Mouse (Mus musculus): ENCODE data around the gene Cabp7. TPM values are rescaled to one million over a fixed set of nuclear protein-coding genes. Genes with fewer than 3 reads are reported as not detected.

The Cabp7 gene
- 0.28 and 0.43 TPM in 2 replicates for polyA plus RNA-seq (2014; fragmentation: Nextera tagmentation; extraction: Ambion mirVana)

DNA sequence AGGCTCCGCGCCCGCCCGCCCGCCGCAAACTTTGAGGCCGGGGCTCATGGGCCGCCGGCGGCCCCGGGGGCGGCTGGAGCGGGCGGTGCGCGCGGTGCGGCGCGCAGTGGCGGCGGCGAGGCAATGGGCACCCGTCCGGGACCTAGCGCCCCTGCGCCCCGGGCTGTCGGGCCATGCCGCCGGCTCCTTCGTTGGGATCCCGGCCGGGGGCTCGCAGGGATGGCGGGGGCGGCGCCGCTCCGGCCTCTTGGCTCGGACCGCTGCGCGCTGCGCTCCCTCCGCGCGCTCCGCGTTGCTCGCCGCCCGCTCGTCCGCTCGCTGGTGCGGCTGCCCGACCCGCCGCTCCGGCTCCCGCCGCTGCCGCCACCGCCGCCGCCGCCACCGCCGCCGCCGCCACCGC, at the start of gene Cabp7:
Gene Cabp7, minus strand, starts transcription at position 46 of the 400 bp plus-strand sequence.
- no peaks in the 10 kb centered on the region for H3K9me3 ChIP-seq (replicated peaks; ENCODE audit: control insufficient read depth, low read length)
- H3K36me3 ChIP-seq (replicated peaks; ENCODE audit: control insufficient read depth, insufficient read depth, low read depth, low read length), result no peaks in the 10 kb centered on the region
- H3K9ac ChIP-seq (replicated peaks; ENCODE audit: low read length), result peak within 1 kb of the TSS; percentile 34
- H3K27ac ChIP-seq (replicated peaks; ENCODE audit: low read depth, low read length), result no peak within 1 kb of the TSS
- DNase-seq (ENCODE audit: low spot score) (peak; percentile 12), ATAC-seq (replicated peaks; ENCODE audit: insufficient number of reproducible peaks, low FRiP score, low TSS enrichment, low read depth) (no peak)
- WGBS, result under 1% methylated on average over 28 of the region's 73 CpGs
- H3K27me3 ChIP-seq (ENCODE audit: control insufficient read depth, insufficient read depth, low read length), result peaks cover 65% of the 10 kb centered on the region
- peaks cover 11% of the 10 kb centered on the region for H3K4me1 ChIP-seq (ENCODE audit: control insufficient read depth, insufficient read depth, low read length)
- peak within 1 kb of the TSS; percentile 49 for H3K4me3 ChIP-seq (ENCODE audit: low read depth, low read length)
- H3K4me2 ChIP-seq (ENCODE audit: low read depth, low read length), result peak within 1 kb of the TSS; percentile 98

DNA sequence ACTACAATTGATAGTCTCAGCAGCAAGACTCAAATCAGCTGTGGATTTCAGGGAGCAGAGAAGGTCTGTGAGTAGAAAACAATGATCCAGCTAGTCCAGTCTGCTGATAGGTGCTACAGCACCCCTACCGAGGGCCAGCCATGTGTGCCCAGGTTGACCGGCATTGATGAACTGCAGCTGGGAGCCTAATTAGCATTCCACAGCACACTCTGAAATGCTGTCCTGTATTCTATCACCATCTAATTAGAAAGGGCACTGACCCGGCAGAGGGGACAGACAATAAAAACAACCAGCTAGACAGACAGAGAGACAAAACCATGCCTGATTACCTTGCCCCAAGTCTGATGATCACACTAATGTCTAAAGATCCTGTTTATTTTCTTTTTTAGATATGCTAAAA, 46.4 kb upstream of the Cabp7 start:
- ATAC-seq (replicated peaks; ENCODE audit: insufficient number of reproducible peaks, low FRiP score, low TSS enrichment, low read depth) (no peak), DNase-seq (ENCODE audit: low spot score) (no peak)
- no peak overlapping the region for H3K4me3 ChIP-seq (ENCODE audit: low read depth, low read length)
- H3K9me3 ChIP-seq (replicated peaks; ENCODE audit: control insufficient read depth, low read length), result no peaks in the 10 kb centered on the region
- H3K27ac ChIP-seq (replicated peaks; ENCODE audit: low read depth, low read length), result no peak overlapping the region
- no peak overlapping the region for H3K4me2 ChIP-seq (ENCODE audit: low read depth, low read length)
- 14% methylated on average over 3 of the region's 3 CpGs for WGBS
- H3K27me3 ChIP-seq (ENCODE audit: control insufficient read depth, insufficient read depth, low read length), result no peaks in the 10 kb centered on the region
- H3K9ac ChIP-seq (replicated peaks; ENCODE audit: low read length), result no peak overlapping the region
- no peaks in the 10 kb centered on the region for H3K4me1 ChIP-seq (ENCODE audit: control insufficient read depth, insufficient read depth, low read length)
- H3K36me3 ChIP-seq (replicated peaks; ENCODE audit: control insufficient read depth, insufficient read depth, low read depth, low read length), result no peaks in the 10 kb centered on the region; the same call in 1 of the 2 replicates

DNA sequence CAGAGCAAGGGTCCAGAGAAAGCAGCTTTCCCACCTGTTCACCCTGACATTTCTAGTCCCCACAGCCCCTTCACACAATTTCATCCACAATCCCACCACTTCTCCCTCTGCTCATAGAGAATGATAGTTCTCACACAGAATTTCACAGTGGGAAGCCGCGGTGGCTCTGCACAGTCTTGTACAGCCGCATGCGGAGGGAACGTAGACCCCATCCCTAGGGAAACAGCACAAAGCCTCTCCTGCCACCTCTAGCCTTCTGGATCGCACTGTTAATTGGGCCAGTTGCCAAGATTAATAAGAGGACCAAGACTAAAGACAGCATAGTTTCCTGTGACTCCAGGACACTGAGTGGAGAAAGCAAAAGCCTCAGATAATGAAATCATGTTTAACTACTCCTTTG, 45.0 kb upstream of the Cabp7 start:
- Histone ChIP-seq H3K27ac (replicated peaks; ENCODE audit: low read depth, low read length) (no peak overlapping the region), H3K36me3 (replicated peaks; ENCODE audit: control insufficient read depth, insufficient read depth, low read depth, low read length) (no peaks in the 10 kb centered on the region; the same call in none of the 2 replicates), H3K4me2 (ENCODE audit: low read depth, low read length) (no peak overlapping the region), H3K9me3 (replicated peaks; ENCODE audit: control insufficient read depth, low read length) (no peaks in the 10 kb centered on the region), H3K9ac (replicated peaks; ENCODE audit: low read length) (no peak overlapping the region), H3K27me3 (ENCODE audit: control insufficient read depth, insufficient read depth, low read length) (no peaks in the 10 kb centered on the region), H3K4me3 (ENCODE audit: low read depth, low read length) (no peak overlapping the region), H3K4me1 (ENCODE audit: control insufficient read depth, insufficient read depth, low read length) (no peaks in the 10 kb centered on the region)
- ATAC-seq (replicated peaks; ENCODE audit: insufficient number of reproducible peaks, low FRiP score, low TSS enrichment, low read depth) (no peak), DNase-seq (ENCODE audit: low spot score) (no peak)
- WGBS, result 72% methylated on average over 6 of the region's 6 CpGs

DNA sequence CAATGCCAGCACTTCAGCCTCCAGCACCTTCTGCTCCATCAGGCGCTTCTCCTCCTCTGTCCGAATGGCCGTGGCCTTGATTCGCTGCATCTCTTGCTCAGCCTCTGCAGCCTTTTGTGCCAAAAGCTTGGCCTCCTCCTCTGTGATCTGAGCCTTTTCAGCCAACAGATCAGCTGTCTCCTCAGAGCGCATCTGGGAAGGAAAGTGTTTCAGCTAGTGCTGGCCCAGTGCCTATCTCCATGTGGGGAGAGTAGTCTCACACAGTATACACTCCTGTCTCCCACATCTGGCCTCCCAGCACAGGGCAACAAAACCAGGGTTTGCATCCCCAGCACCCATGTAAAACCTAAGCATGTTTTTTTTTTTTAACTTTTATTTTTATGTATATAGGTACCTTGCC, 43.1 kb upstream of the Cabp7 start:
- H3K9ac ChIP-seq (replicated peaks; ENCODE audit: low read length), result no peak overlapping the region
- no peaks in the 10 kb centered on the region for H3K4me1 ChIP-seq (ENCODE audit: control insufficient read depth, insufficient read depth, low read length)
- H3K27me3 ChIP-seq (ENCODE audit: control insufficient read depth, insufficient read depth, low read length), result no peaks in the 10 kb centered on the region
- H3K36me3 ChIP-seq (replicated peaks; ENCODE audit: control insufficient read depth, insufficient read depth, low read depth, low read length), result no peaks in the 10 kb centered on the region; the same call in none of the 2 replicates
- no peak overlapping the region for H3K27ac ChIP-seq (replicated peaks; ENCODE audit: low read depth, low read length)
- no peak for ATAC-seq (replicated peaks; ENCODE audit: insufficient number of reproducible peaks, low FRiP score, low TSS enrichment, low read depth)
- H3K4me3 ChIP-seq (ENCODE audit: low read depth, low read length), result no peak overlapping the region
- DNase-seq (ENCODE audit: low spot score), result no peak
- 93% methylated on average over 5 of the region's 5 CpGs for WGBS
- H3K4me2 ChIP-seq (ENCODE audit: low read depth, low read length), result no peak overlapping the region
- no peaks in the 10 kb centered on the region for H3K9me3 ChIP-seq (replicated peaks; ENCODE audit: control insufficient read depth, low read length)

- H3K9me3 ChIP-seq (replicated peaks; ENCODE audit: control insufficient read depth, low read length), result no peaks in the 10 kb centered on the region
- H3K27me3 ChIP-seq (ENCODE audit: control insufficient read depth, insufficient read depth, low read length), result no peaks in the 10 kb centered on the region
- no peak overlapping the region for H3K27ac ChIP-seq (replicated peaks; ENCODE audit: low read depth, low read length)
- DNase-seq (ENCODE audit: low spot score) (no peak), ATAC-seq (replicated peaks; ENCODE audit: insufficient number of reproducible peaks, low FRiP score, low TSS enrichment, low read depth) (no peak)
- H3K4me2 ChIP-seq (ENCODE audit: low read depth, low read length), result no peak overlapping the region
- H3K36me3 ChIP-seq (replicated peaks; ENCODE audit: control insufficient read depth, insufficient read depth, low read depth, low read length), result no peaks in the 10 kb centered on the region; the same call in none of the 2 replicates
- no peaks in the 10 kb centered on the region for H3K4me1 ChIP-seq (ENCODE audit: control insufficient read depth, insufficient read depth, low read length)
- no peak overlapping the region for H3K4me3 ChIP-seq (ENCODE audit: low read depth, low read length)
- H3K9ac ChIP-seq (replicated peaks; ENCODE audit: low read length), result no peak overlapping the region
- 75% methylated on average over 5 of the region's 5 CpGs for WGBS
Measured at GRCm38 (mm10) chr11:4784629-4785142, 38.1 kb upstream of the Cabp7 start.

DNA sequence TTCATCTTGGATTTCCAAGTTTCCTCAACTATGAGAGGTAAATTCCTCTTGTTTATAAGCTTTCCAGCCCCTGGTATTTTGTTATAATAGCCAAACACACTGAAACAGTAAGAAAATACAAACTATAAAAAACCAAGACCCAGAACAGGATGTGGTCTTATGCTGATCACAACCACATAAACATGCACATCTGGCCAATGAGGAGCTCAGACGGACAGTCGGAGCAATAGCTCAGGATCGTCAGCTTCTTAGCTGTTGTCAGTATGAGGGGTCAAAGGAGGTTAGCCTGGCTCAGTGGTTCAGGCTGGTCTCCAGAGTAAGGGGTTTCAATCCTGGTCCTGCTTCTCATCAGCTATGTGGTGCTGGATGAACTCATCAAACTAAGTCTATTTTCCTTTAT, 36.5 kb upstream of the Cabp7 start:
- Histone ChIP-seq H3K9me3 (replicated peaks; ENCODE audit: control insufficient read depth, low read length) (no peaks in the 10 kb centered on the region), H3K4me2 (ENCODE audit: low read depth, low read length) (no peak overlapping the region), H3K4me1 (ENCODE audit: control insufficient read depth, insufficient read depth, low read length) (no peaks in the 10 kb centered on the region), H3K4me3 (ENCODE audit: low read depth, low read length) (no peak overlapping the region), H3K27me3 (ENCODE audit: control insufficient read depth, insufficient read depth, low read length) (no peaks in the 10 kb centered on the region), H3K27ac (replicated peaks; ENCODE audit: low read depth, low read length) (no peak overlapping the region), H3K9ac (replicated peaks; ENCODE audit: low read length) (no peak overlapping the region), H3K36me3 (replicated peaks; ENCODE audit: control insufficient read depth, insufficient read depth, low read depth, low read length) (peaks cover 2% of the 10 kb centered on the region)
- ATAC-seq (replicated peaks; ENCODE audit: insufficient number of reproducible peaks, low FRiP score, low TSS enrichment, low read depth) (no peak), DNase-seq (ENCODE audit: low spot score) (no peak)
- WGBS, result 85% methylated on average over 3 of the region's 3 CpGs

GRCm38 (mm10) chr11:4780927-4781326, 34.3 kb upstream of the Cabp7 start:
- Histone ChIP-seq H3K9ac (replicated peaks; ENCODE audit: low read length) (no peak overlapping the region), H3K4me1 (ENCODE audit: control insufficient read depth, insufficient read depth, low read length) (no peaks in the 10 kb centered on the region), H3K4me2 (ENCODE audit: low read depth, low read length) (no peak overlapping the region), H3K27ac (replicated peaks; ENCODE audit: low read depth, low read length) (no peak overlapping the region), H3K9me3 (replicated peaks; ENCODE audit: control insufficient read depth, low read length) (no peaks in the 10 kb centered on the region), H3K27me3 (ENCODE audit: control insufficient read depth, insufficient read depth, low read length) (no peaks in the 10 kb centered on the region), H3K36me3 (replicated peaks; ENCODE audit: control insufficient read depth, insufficient read depth, low read depth, low read length) (peaks cover 2% of the 10 kb centered on the region), H3K4me3 (ENCODE audit: low read depth, low read length) (no peak overlapping the region)
- ATAC-seq (replicated peaks; ENCODE audit: insufficient number of reproducible peaks, low FRiP score, low TSS enrichment, low read depth) (no peak), DNase-seq (ENCODE audit: low spot score) (no peak)
- 80% methylated on average over 3 of the region's 3 CpGs for WGBS

GRCm38 (mm10) chr11:4772925-4773324, 26.3 kb upstream of the Cabp7 start:
- Histone ChIP-seq H3K4me3 (ENCODE audit: low read depth, low read length) (no peak overlapping the region), H3K9me3 (replicated peaks; ENCODE audit: control insufficient read depth, low read length) (no peaks in the 10 kb centered on the region), H3K4me1 (ENCODE audit: control insufficient read depth, insufficient read depth, low read length) (no peaks in the 10 kb centered on the region), H3K27me3 (ENCODE audit: control insufficient read depth, insufficient read depth, low read length) (no peaks in the 10 kb centered on the region), H3K27ac (replicated peaks; ENCODE audit: low read depth, low read length) (no peak overlapping the region), H3K9ac (replicated peaks; ENCODE audit: low read length) (no peak overlapping the region), H3K4me2 (ENCODE audit: low read depth, low read length) (no peak overlapping the region), H3K36me3 (replicated peaks; ENCODE audit: control insufficient read depth, insufficient read depth, low read depth, low read length) (no peaks in the 10 kb centered on the region)
- DNase-seq (ENCODE audit: low spot score) (peak; percentile 74), ATAC-seq (replicated peaks; ENCODE audit: insufficient number of reproducible peaks, low FRiP score, low TSS enrichment, low read depth) (no peak)
- 37% methylated on average over 3 of the region's 3 CpGs for whole genome bisulfite sequencing
